Mouse (Mus musculus) ES-E14 (cell line): ENCODE data around the gene Ccdc107. TPM values are rescaled to one million over a fixed set of nuclear protein-coding genes. Genes with fewer than 3 reads are reported as not detected.

ENCODE experiments used
- DNase-seq: peaks from one replicate; pipeline ENCODE4 v3.0.0-alpha.2; 2013; ENCODE audit warnings: low read depth, low spot score
- H3K27ac ChIP-seq: 2 replicates; pipeline ENCODE4 v1.5.1; 2012; ENCODE audit warnings: low read depth, mild to moderate bottlenecking, low read length, moderate library complexity, mixed read lengths; ENCODE audit not compliant: poor library complexity, insufficient read depth, severe bottlenecking
- H3K36me3 ChIP-seq: 2 replicates; pipeline ENCODE4 v1.6.1; 2012; ENCODE audit warnings: mild to moderate bottlenecking, low read length, moderate library complexity, mixed read lengths; ENCODE audit not compliant: control insufficient read depth, poor library complexity, insufficient read depth, severe bottlenecking
- H3K4me1 ChIP-seq, 2 experiments: fragments of 150-350 bp in 1 of 2; sonication (generic) in 1 of 2; 2 replicates each; pipeline ENCODE4 v1.6.1; 2012; ENCODE audit warnings: low read length in 2 of 2, mild to moderate bottlenecking in 1 of 2, mixed read lengths in 1 of 2; ENCODE audit not compliant: control insufficient read depth in 2 of 2, insufficient read depth in 2 of 2, poor library complexity in 1 of 2
- H3K4me3 ChIP-seq, 2 experiments: fragments of 150-350 bp in 1 of 2; sonication (generic) in 1 of 2; 2 replicates each; pipeline ENCODE4 v1.5.1; 2012; ENCODE audit warnings: low read length in 2 of 2, low read depth in 1 of 2, mild to moderate bottlenecking in 1 of 2, mixed read lengths in 1 of 2; ENCODE audit not compliant: insufficient read depth in 1 of 2, poor library complexity in 1 of 2, severe bottlenecking in 1 of 2
- H3K9ac ChIP-seq: 2 replicates; pipeline ENCODE4 v1.6.1; 2012; ENCODE audit warnings: low read depth, mild to moderate bottlenecking, low read length, mixed read lengths; ENCODE audit not compliant: poor library complexity, insufficient read depth, severe bottlenecking
- H3K9me3 ChIP-seq: fragments of 150-350 bp; sonication (generic); 2 replicates; pipeline ENCODE4 v1.6.1; 2012; ENCODE audit warnings: low read depth, mild to moderate bottlenecking, low read length; ENCODE audit not compliant: control insufficient read depth, insufficient read depth
- CHD2 ChIP-seq: IDR thresholded peaks from 2 replicates; pipeline ENCODE4 v1.6.1; 2014; ENCODE audit warnings: mild to moderate bottlenecking, low read depth, low read length, inconsistent platforms
- HCFC1 ChIP-seq: IDR thresholded peaks from 2 replicates; pipeline ENCODE4 v1.6.1; 2012; ENCODE audit warnings: low read length, inconsistent platforms, borderline replicate concordance; ENCODE audit not compliant: insufficient read depth
- MAFK ChIP-seq: IDR thresholded peaks from 2 replicates; pipeline ENCODE4 v1.6.1; 2014; ENCODE audit warnings: mild to moderate bottlenecking, low read depth, low read length, inconsistent platforms; ENCODE audit not compliant: insufficient read depth
- ZC3H11A ChIP-seq: IDR thresholded peaks from 2 replicates; pipeline ENCODE4 v1.6.1; 2012; ENCODE audit warnings: low read depth, mild to moderate bottlenecking, inconsistent platforms, low read length, borderline replicate concordance
- ZNF384 ChIP-seq: IDR thresholded peaks from 2 replicates; pipeline ENCODE4 v1.6.1; 2012; ENCODE audit warnings: low read depth, low read length, inconsistent platforms
- in situ Hi-C, 2 experiments: fragments of 600-800 bp; cut with MboI; formaldehyde crosslinking; loops; one replicate each; pipeline ENCODE4 v1.15.1; 2025; ENCODE audit warnings: low sequenced_read_pairs in 2 of 2, inconsistent platforms in 1 of 2; ENCODE audit not compliant: unreplicated experiment in 2 of 2
- total RNA-seq: library from RNA; depleted of rRNA; stranded (reverse); fragments of 300-350 nt; gene quantifications from 2 replicates; pipeline ENCODE4 v1.2.3, GENCODE M21; 2012; rRNA removed

Gene Ccdc107
- 59.1 and 84.9 TPM in 2 replicates for total RNA-seq

GRCm38 (mm10) chr4:43492821-43493185 lies at the start of gene Ccdc107:
TSS of gene Ccdc107 (plus strand) at chr4:43492900.
- Histone ChIP-seq H3K9ac (peak within 1 kb of the TSS; percentile 88), H3K36me3 (peaks cover 17% of the 10 kb centered on the region), H3K4me3 (peak within 1 kb of the TSS; percentile 75), H3K4me1 (peaks cover 0 to 7% of the 10 kb centered on the region in 2 experiments; a peak in 1 of 4 replicates), H3K9me3 (no peaks in the 10 kb centered on the region), H3K27ac (no peak within 1 kb of the TSS)
- in situ Hi-C loops = no loop called here
- peak; percentile 87 for DNase-seq
- TF ChIP-seq ZNF384 (no peak), HCFC1 (peak; percentile 60; the same call in 1 of the 2 replicates), MAFK (peak; percentile 56; the same call in 1 of the 2 replicates)

GRCm38 (mm10) chr4:43443511-43443910 lies 49.2 kb upstream of the Ccdc107 start:
- in situ Hi-C loops = no loop called here
- no peak for DNase-seq
- Histone ChIP-seq H3K9me3 (no peaks in the 10 kb centered on the region), H3K27ac (no peak overlapping the region), H3K36me3 (peaks cover 13% of the 10 kb centered on the region; the same call in 1 of the 2 replicates), H3K9ac (peak overlapping the region; percentile 83), H3K4me3 (peak overlapping the region; percentile 69 to 79), H3K4me1 (peaks cover 0 to 3% of the 10 kb centered on the region in 2 experiments; a peak in 1 of 4 replicates)
- no peak for TF ChIP-seq MAFK

GRCm38 (mm10) chr4:43447251-43447650 lies 45.4 kb upstream of the Ccdc107 start:
- no peaks in the 10 kb centered on the region for H3K4me1 ChIP-seq
- H3K27ac ChIP-seq = no peak overlapping the region
- no peak overlapping the region for H3K4me3 ChIP-seq
- H3K9ac ChIP-seq = no peak overlapping the region
- H3K36me3 ChIP-seq = peaks cover 13% of the 10 kb centered on the region; the same call in 1 of the 2 replicates
- DNase-seq = no peak
- TF ChIP-seq CHD2 = no peak
- in situ Hi-C loops = no loop called here
- no peaks in the 10 kb centered on the region for H3K9me3 ChIP-seq

GRCm38 (mm10) chr4:43448554-43448953 lies 44.1 kb upstream of the Ccdc107 start:
- no peaks in the 10 kb centered on the region for H3K9me3 ChIP-seq
- H3K27ac ChIP-seq = no peak overlapping the region
- H3K9ac ChIP-seq = no peak overlapping the region
- peaks cover 13% of the 10 kb centered on the region; the same call in 1 of the 2 replicates for H3K36me3 ChIP-seq
- TF ChIP-seq CHD2 (no peak), ZNF384 (no peak)
- no peak for DNase-seq
- H3K4me3 ChIP-seq = no peak overlapping the region
- in situ Hi-C loops = no loop called here
- H3K4me1 ChIP-seq = peaks cover 0 to 3% of the 10 kb centered on the region in 2 experiments; a peak in 1 of 4 replicates

GRCm38 (mm10) chr4:43452315-43452714 lies 40.4 kb upstream of the Ccdc107 start:
- DNase-seq = no peak
- Histone ChIP-seq H3K9me3 (no peaks in the 10 kb centered on the region), H3K27ac (no peak overlapping the region), H3K4me3 (no peak overlapping the region), H3K9ac (no peak overlapping the region), H3K36me3 (peaks cover under 1% of the 10 kb centered on the region; the same call in 1 of the 2 replicates), H3K4me1 (peaks cover 0 to 5% of the 10 kb centered on the region in 2 experiments; a peak in 1 of 4 replicates)
- TF ChIP-seq MAFK = no peak
- TF ChIP-seq ZC3H11A = no peak
- no peak for TF ChIP-seq HCFC1
- no peak for TF ChIP-seq CHD2
- TF ChIP-seq ZNF384 = no peak
- in situ Hi-C loops = no loop called here
